ENCODE assay signal across 24 mouse cellular contexts in the genomic region with DNA sequence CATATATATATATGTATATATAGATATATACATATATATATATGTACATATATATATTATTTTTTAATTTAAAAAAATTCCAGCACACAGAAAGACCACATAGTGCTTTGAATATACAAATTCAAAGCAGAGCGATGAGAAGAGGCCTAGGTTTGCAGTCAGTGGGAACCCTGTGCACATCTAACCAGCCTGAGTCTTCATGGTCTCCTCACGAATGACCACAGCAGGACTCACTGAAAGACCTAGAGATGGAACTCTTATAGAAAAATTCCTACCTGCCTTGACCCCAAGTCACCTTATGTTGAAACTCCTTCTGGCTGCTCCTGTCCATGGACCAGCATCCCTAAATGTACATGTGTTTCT.
DNase-seq lines count a peak whose midpoint lies in the region; ATAC-seq and TF ChIP-seq lines count a peak whose summit lies in the region.
"Had no signal": no experiment of that assay in that cellular context is flagged by ENCODE, and none has a peak within 500 bp of the region (broad histone marks: within the 10 kb centered on the region; RNA-seq: fewer than 3 reads in every experiment).

No protein-coding gene starts in this region.

- no peak overlapping the region for H3K4me3 ChIP-seq in midbrain, embryonic 13.5 days (replicated peaks)
- no peak overlapping the region for H3K4me3 ChIP-seq in midbrain, embryonic 11.5 days (ENCODE audit: low read depth, low read length)
- no peak overlapping the region for H3K4me3 ChIP-seq in hindbrain, embryonic 14.5 days (replicated peaks; ENCODE audit: low read length)
- no peak overlapping the region for H3K4me3 ChIP-seq in midbrain, embryonic 16.5 days (ENCODE audit: low read depth, low read length)
- no peak overlapping the region for H3K4me3 ChIP-seq in lung, adult 2 months (replicated peaks; ENCODE audit: extremely low read depth, low read depth, low read length)
- H3K4me3 ChIP-seq: embryonic facial prominence, embryonic 13.5 days; erythroblast, embryonic 14.5 days; heart, embryonic 13.5 days; liver, embryonic 12.5 days had no signal

- peak; percentile 57 for DNase-seq in heart, adult 11 months
- no peak for DNase-seq in heart, adult 8-10 months (ENCODE audit: low spot score)
- no peak for DNase-seq in midbrain, embryonic 11.5 days (ENCODE audit: low spot score, missing footprints)
- no peak for DNase-seq in hindbrain, embryonic 14.5 days (ENCODE audit: low spot score)
- DNase-seq in lung, adult 2 months, result no peak
- no peak for DNase-seq in frontal cortex, postnatal 10 days (ENCODE audit: low spot score in 2 of 2)
- DNase-seq: cerebellum, adult 18-20 months; embryo, embryonic 11 days; gastrocnemius, postnatal 14 days; heart, adult 18-20 months; heart, postnatal 14 days; kidney, adult 18-20 months; kidney, postnatal 4 days; lung, adult 18-20 months; lung, postnatal 14 days; thymus, adult 2 months; thymus, postnatal 4 days had no signal

- no peaks in the 10 kb centered on the region for H3K36me3 ChIP-seq in midbrain, embryonic 13.5 days
- H3K36me3 ChIP-seq in midbrain, embryonic 11.5 days (ENCODE audit: control insufficient read depth, insufficient read depth, low read length), result no peaks in the 10 kb centered on the region
- no peaks in the 10 kb centered on the region for H3K36me3 ChIP-seq in hindbrain, embryonic 14.5 days (replicated peaks; ENCODE audit: control insufficient read depth, insufficient read depth)
- H3K36me3 ChIP-seq in midbrain, embryonic 16.5 days (ENCODE audit: control insufficient read depth, insufficient read depth, low read length), result no peaks in the 10 kb centered on the region
- H3K36me3 ChIP-seq: embryonic facial prominence, embryonic 13.5 days; heart, embryonic 13.5 days; liver, embryonic 12.5 days had no signal

- H3K4me1 ChIP-seq in midbrain, embryonic 13.5 days (replicated peaks), result peaks cover 6% of the 10 kb centered on the region
- H3K4me1 ChIP-seq in midbrain, embryonic 11.5 days (ENCODE audit: control insufficient read depth, insufficient read depth, low read length), result no peaks in the 10 kb centered on the region
- peaks cover 6% of the 10 kb centered on the region for H3K4me1 ChIP-seq in hindbrain, embryonic 14.5 days (replicated peaks; ENCODE audit: control insufficient read depth, insufficient read depth, low read length)
- peaks cover 15% of the 10 kb centered on the region for H3K4me1 ChIP-seq in midbrain, embryonic 16.5 days (ENCODE audit: control insufficient read depth, insufficient read depth, low read length)
- H3K4me1 ChIP-seq in lung, adult 2 months (ENCODE audit: control insufficient read depth, insufficient read depth, low read length), result no peaks in the 10 kb centered on the region
- H3K4me1 ChIP-seq: embryonic facial prominence, embryonic 13.5 days; heart, embryonic 13.5 days; liver, embryonic 12.5 days had no signal

- WGBS in midbrain, embryonic 13.5 days, result 89% methylated on average over 2 of the region's 2 CpGs
- 97% methylated on average over 2 of the region's 2 CpGs for WGBS in midbrain, embryonic 11.5 days
- WGBS in hindbrain, embryonic 14.5 days, result 85% methylated on average over 2 of the region's 2 CpGs
- WGBS in midbrain, embryonic 16.5 days, result 80% methylated on average over 2 of the region's 2 CpGs
- WGBS in lung, adult 2 months, result 100% methylated on average over 2 of the region's 2 CpGs

- no peaks in the 10 kb centered on the region for H3K9me3 ChIP-seq in midbrain, embryonic 13.5 days
- H3K9me3 ChIP-seq in midbrain, embryonic 11.5 days (ENCODE audit: control insufficient read depth, low read length), result no peaks in the 10 kb centered on the region
- no peaks in the 10 kb centered on the region for H3K9me3 ChIP-seq in hindbrain, embryonic 14.5 days (ENCODE audit: control insufficient read depth, low read length)
- H3K9me3 ChIP-seq in midbrain, embryonic 16.5 days (replicated peaks; ENCODE audit: control insufficient read depth, low read length, poor library complexity, severe bottlenecking), result no peaks in the 10 kb centered on the region
- H3K9me3 ChIP-seq: embryonic facial prominence, embryonic 13.5 days; heart, embryonic 13.5 days; liver, embryonic 12.5 days had no signal

- no peak for TF ChIP-seq CTCF in lung, adult 2 months (IDR thresholded peaks at IDR 0.05; ENCODE audit: insufficient read depth, low read length)

- no peak for TF ChIP-seq POLR2A in lung, adult 2 months (IDR thresholded peaks at IDR 0.05; ENCODE audit: borderline replicate concordance, extremely low read depth, low read depth, low read length)

- ATAC-seq in midbrain, embryonic 13.5 days, result no peak
- ATAC-seq in midbrain, embryonic 11.5 days (ENCODE audit: low FRiP score), result no peak
- no peak for ATAC-seq in hindbrain, embryonic 14.5 days (ENCODE audit: low FRiP score)
- peak; percentile 66; the same call in 1 of the 2 replicates for ATAC-seq in midbrain, embryonic 16.5 days
- ATAC-seq: inflammation-experienced regulatory T-cells, adult 6 months; liver, embryonic 12.5 days had no signal

- no peak overlapping the region for H3K9ac ChIP-seq in midbrain, embryonic 13.5 days (replicated peaks)
- H3K9ac ChIP-seq in midbrain, embryonic 11.5 days (ENCODE audit: low read length), result no peak overlapping the region
- no peak overlapping the region for H3K9ac ChIP-seq in hindbrain, embryonic 14.5 days
- H3K9ac ChIP-seq in midbrain, embryonic 16.5 days (ENCODE audit: low read depth, low read length), result no peak overlapping the region
- H3K9ac ChIP-seq: embryonic facial prominence, embryonic 13.5 days; heart, embryonic 13.5 days; liver, embryonic 12.5 days had no signal

- H3K4me2 ChIP-seq in midbrain, embryonic 13.5 days (replicated peaks), result no peak overlapping the region
- no peak overlapping the region for H3K4me2 ChIP-seq in midbrain, embryonic 11.5 days
- no peak overlapping the region for H3K4me2 ChIP-seq in hindbrain, embryonic 14.5 days (replicated peaks)
- H3K4me2 ChIP-seq in midbrain, embryonic 16.5 days (ENCODE audit: low read length), result no peak overlapping the region
- H3K4me2 ChIP-seq: embryonic facial prominence, embryonic 13.5 days; heart, embryonic 13.5 days; liver, embryonic 12.5 days had no signal

- no peaks in the 10 kb centered on the region for H3K27me3 ChIP-seq in midbrain, embryonic 13.5 days
- H3K27me3 ChIP-seq in midbrain, embryonic 11.5 days (ENCODE audit: control insufficient read depth, insufficient read depth, low read length), result no peaks in the 10 kb centered on the region
- no peaks in the 10 kb centered on the region for H3K27me3 ChIP-seq in hindbrain, embryonic 14.5 days (ENCODE audit: control insufficient read depth, insufficient read depth, low read length)
- no peaks in the 10 kb centered on the region for H3K27me3 ChIP-seq in midbrain, embryonic 16.5 days (ENCODE audit: control insufficient read depth, insufficient read depth, low read depth, low read length)
- H3K27me3 ChIP-seq: embryonic facial prominence, embryonic 13.5 days; heart, embryonic 13.5 days; liver, embryonic 12.5 days had no signal

- H3K27ac ChIP-seq in midbrain, embryonic 13.5 days, result peak overlapping the region; percentile 82
- H3K27ac ChIP-seq in midbrain, embryonic 11.5 days (ENCODE audit: low read depth, low read length), result no peak overlapping the region
- H3K27ac ChIP-seq in hindbrain, embryonic 14.5 days, result peak overlapping the region; percentile 66
- H3K27ac ChIP-seq in midbrain, embryonic 16.5 days (ENCODE audit: low read length), result peak overlapping the region; percentile 87
- H3K27ac ChIP-seq: embryonic facial prominence, embryonic 13.5 days; heart, embryonic 13.5 days; liver, embryonic 12.5 days had no signal
